Mouse (Mus musculus): ENCODE measurements around the gene Mbl1. TPM values are rescaled to one million over a fixed set of nuclear protein-coding genes. Genes with fewer than 3 reads are reported as not detected.

The Mbl1 gene
- polyA plus RNA-seq, 1 experiment = not detected

DNA sequence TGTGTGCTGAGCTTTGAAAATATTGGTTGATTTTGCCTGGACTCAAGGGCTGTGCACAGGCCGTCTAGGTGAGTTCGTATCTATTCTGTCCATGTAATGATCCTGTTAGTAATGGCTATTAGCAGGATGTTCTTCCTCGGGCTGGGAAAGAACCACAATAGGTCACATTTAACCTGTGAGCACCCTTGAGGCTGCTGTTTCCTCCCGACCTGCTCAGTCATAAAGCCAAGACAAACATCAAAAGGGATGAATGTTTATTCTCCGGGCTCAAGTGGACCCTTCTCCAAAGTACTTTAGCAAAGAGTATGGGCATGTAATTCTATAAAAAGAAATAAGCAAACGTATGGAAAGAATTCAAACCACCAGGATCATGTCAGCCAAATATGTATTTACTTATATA is 5.2 kb upstream of the Mbl1 start:
- DNase-seq (ENCODE audit: low read depth) = no peak

GRCm38 (mm10) chr14:41146922-41147321 is 4.3 kb upstream of the Mbl1 start:
- DNase-seq (ENCODE audit: low read depth) = no peak
- TF ChIP-seq POLR2A (IDR thresholded peaks at IDR 0.05; ENCODE audit: borderline replicate concordance, extremely low read depth, insufficient read depth, insufficient read length, poor library complexity, severe bottlenecking) (no peak), CTCF (IDR thresholded peaks at IDR 0.05; ENCODE audit: borderline replicate concordance, extremely low read depth, insufficient read depth, insufficient read length) (no peak)

More for the DNA sequence above, 5.2 kb upstream of the Mbl1 start:
- TF ChIP-seq POLR2A (IDR thresholded peaks at IDR 0.05; ENCODE audit: borderline replicate concordance, extremely low read depth, insufficient read depth, insufficient read length, poor library complexity, severe bottlenecking) = no peak
- no peak for TF ChIP-seq CTCF (IDR thresholded peaks at IDR 0.05; ENCODE audit: borderline replicate concordance, extremely low read depth, insufficient read depth, insufficient read length)

DNA sequence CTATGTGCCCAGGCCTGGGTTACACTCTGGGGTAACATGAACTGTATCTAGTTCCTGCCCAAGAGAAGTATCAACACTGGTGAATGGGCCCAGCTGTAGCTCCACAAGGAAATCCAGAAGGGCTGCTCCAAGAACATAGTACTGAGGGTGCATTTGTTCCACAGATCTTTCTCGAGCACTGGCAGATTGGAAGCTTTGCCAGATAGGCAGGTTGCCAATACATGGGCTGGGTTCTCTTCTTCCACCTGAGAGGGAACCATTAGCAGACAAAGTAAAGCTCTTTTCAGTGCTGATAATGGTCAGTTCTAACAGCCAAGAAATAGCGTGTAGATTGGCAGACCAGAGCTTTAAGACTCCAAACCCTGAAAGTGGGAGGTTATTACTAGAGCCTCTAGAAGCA is 3.9 kb upstream of the Mbl1 start:
- TF ChIP-seq CTCF (IDR thresholded peaks at IDR 0.05; ENCODE audit: borderline replicate concordance, extremely low read depth, insufficient read depth, insufficient read length) = no peak
- TF ChIP-seq POLR2A (IDR thresholded peaks at IDR 0.05; ENCODE audit: borderline replicate concordance, extremely low read depth, insufficient read depth, insufficient read length, poor library complexity, severe bottlenecking) = no peak
- DNase-seq (ENCODE audit: low read depth) = no peak

- no peak for DNase-seq (ENCODE audit: low read depth)
- TF ChIP-seq CTCF (IDR thresholded peaks at IDR 0.05; ENCODE audit: borderline replicate concordance, extremely low read depth, insufficient read depth, insufficient read length) = no peak
Observed at GRCm38 (mm10) chr14:41160076-41160475, 8.8 kb downstream of the Mbl1 start.

DNA sequence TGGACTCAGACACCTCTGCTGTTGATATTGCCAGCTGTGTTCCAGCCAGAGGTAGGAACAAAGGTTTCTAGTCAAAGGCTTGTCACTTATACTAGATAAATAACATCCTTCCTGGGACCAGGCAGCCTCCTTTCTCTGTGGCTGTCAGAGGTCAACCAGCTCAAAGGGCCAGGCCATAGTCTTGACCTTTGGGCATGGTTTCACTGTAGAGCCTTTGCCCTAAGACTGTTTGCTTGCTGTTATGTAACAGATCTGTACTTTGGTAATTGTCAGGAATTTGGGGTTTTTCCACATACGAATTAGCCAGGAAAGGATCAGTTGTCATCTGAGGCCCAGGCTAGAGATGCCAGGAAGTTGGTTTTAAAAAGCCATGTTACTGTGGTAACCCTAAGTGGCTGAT is 9.5 kb downstream of the Mbl1 start:
- TF ChIP-seq POLR2A (IDR thresholded peaks at IDR 0.05; ENCODE audit: borderline replicate concordance, extremely low read depth, insufficient read depth, insufficient read length, poor library complexity, severe bottlenecking) = no peak
- DNase-seq (ENCODE audit: low read depth) = no peak

- TF ChIP-seq CTCF (IDR thresholded peaks at IDR 0.05; ENCODE audit: borderline replicate concordance, extremely low read depth, insufficient read depth, insufficient read length) (peak; percentile 75), POLR2A (IDR thresholded peaks at IDR 0.05; ENCODE audit: borderline replicate concordance, extremely low read depth, insufficient read depth, insufficient read length, poor library complexity, severe bottlenecking) (no peak)
Observed at GRCm38 (mm10) chr14:41162663-41163062, 11.4 kb downstream of the Mbl1 start.

DNA sequence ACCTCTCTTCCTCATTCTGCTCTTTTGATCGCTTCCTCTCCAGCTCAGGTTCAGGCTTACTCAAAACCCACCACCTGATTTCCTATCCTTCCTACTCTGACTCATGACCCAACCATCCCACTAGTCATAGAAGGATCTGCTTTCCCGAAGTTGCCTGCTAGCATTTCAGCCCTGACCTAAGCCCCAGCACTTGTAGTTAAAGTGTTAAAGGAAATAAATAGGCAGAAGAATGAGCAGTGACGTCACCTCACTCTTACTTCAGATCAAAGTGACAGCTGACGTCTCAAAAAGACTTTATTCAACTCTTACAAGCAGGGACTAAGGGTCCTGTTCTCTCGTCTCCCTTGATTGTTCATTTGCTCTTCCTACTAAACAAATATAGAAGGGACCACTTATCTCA is 16.0 kb downstream of the Mbl1 start:
- no peak for DNase-seq (ENCODE audit: low read depth)
- no peak for TF ChIP-seq POLR2A (IDR thresholded peaks at IDR 0.05; ENCODE audit: borderline replicate concordance, extremely low read depth, insufficient read depth, insufficient read length, poor library complexity, severe bottlenecking)

More at GRCm38 (mm10) chr14:41162663-41163062, 11.4 kb downstream of the Mbl1 start:
- DNase-seq (ENCODE audit: low read depth) = peak; percentile 27

DNA sequence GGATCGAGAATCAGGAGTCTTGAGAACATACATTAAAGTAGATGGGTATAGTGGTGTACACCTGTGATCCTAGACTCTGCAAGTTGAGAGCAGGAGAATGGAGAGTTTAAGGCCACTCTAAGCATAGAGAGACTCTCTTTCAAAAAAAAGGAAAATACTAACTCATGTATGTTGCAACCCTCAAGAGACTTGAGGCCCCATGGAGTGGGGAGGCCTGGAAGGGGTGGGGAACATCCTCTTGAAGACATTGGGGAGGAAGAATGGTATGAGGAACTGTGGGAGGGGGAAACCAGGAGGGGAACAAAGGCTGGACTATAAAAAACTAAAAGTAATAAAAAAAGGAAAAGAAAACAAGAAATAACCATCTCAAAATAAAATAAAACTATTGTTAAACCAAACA is 17.3 kb downstream of the Mbl1 start:
- no peak for TF ChIP-seq POLR2A (IDR thresholded peaks at IDR 0.05; ENCODE audit: borderline replicate concordance, extremely low read depth, insufficient read depth, insufficient read length, poor library complexity, severe bottlenecking)
- TF ChIP-seq CTCF (IDR thresholded peaks at IDR 0.05; ENCODE audit: borderline replicate concordance, extremely low read depth, insufficient read depth, insufficient read length) = no peak
- DNase-seq (ENCODE audit: low read depth) = no peak

- TF ChIP-seq POLR2A (IDR thresholded peaks at IDR 0.05; ENCODE audit: borderline replicate concordance, extremely low read depth, insufficient read depth, insufficient read length, poor library complexity, severe bottlenecking) (no peak), CTCF (IDR thresholded peaks at IDR 0.05; ENCODE audit: borderline replicate concordance, extremely low read depth, insufficient read depth, insufficient read length) (no peak)
- no peak for DNase-seq (ENCODE audit: low read depth)
Observed at GRCm38 (mm10) chr14:41170514-41170913, 19.3 kb downstream of the Mbl1 start.

- no peak for DNase-seq (ENCODE audit: low read depth)
- no peak for TF ChIP-seq POLR2A (IDR thresholded peaks at IDR 0.05; ENCODE audit: borderline replicate concordance, extremely low read depth, insufficient read depth, insufficient read length, poor library complexity, severe bottlenecking)
- no peak for TF ChIP-seq CTCF (IDR thresholded peaks at IDR 0.05; ENCODE audit: borderline replicate concordance, extremely low read depth, insufficient read depth, insufficient read length)
Observed at GRCm38 (mm10) chr14:41174802-41175201, 23.5 kb downstream of the Mbl1 start.

DNA sequence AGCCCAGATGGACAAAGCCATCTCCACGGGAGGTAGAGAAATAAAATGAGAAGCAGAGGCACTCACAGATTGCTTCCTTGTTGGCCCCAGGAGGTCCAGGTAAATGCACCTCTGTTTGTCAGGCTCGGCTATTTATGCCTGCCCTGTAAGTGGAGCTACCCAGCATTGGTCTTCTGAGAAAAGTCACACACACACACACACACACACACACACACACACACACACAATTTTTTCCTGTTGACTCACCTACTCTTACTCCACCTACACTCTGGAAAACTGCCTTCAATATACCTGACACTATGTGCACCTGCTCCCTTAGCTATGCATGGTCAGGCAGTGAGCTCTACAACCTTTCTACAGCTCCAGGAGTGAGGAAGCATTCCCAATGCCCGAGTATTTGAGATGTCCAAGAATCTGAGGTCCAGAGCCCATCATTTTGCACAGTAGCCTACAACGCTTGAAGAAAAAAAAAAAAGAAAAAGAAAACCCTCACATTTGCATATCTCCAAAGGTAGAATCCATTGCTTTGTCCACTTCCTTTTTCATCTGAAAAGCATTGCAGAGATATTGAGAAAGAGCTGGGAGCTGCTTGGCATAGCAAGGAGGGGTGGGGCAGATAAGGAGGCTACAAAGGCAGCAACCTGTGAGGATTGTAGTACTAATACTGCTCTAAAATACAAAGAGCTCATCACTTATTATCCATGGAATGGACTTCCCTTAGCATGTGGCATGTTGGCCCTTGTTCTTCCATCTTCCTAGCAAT is 34.0 kb downstream of the Mbl1 start, which contains the start of gene Sftpd:
Gene Sftpd, minus strand, starts transcription at position 91 of the 763 bp plus-strand sequence.
- no peak for TF ChIP-seq POLR2A (IDR thresholded peaks at IDR 0.05; ENCODE audit: borderline replicate concordance, extremely low read depth, insufficient read depth, insufficient read length, poor library complexity, severe bottlenecking)
- TF ChIP-seq CTCF (IDR thresholded peaks at IDR 0.05; ENCODE audit: borderline replicate concordance, extremely low read depth, insufficient read depth, insufficient read length) = no peak
- no peak for DNase-seq (ENCODE audit: low read depth)

GRCm38 (mm10) chr14:41189496-41189895 is 38.2 kb downstream of the Mbl1 start:
- no peak for DNase-seq (ENCODE audit: low read depth)
- TF ChIP-seq POLR2A (IDR thresholded peaks at IDR 0.05; ENCODE audit: borderline replicate concordance, extremely low read depth, insufficient read depth, insufficient read length, poor library complexity, severe bottlenecking) (no peak), CTCF (IDR thresholded peaks at IDR 0.05; ENCODE audit: borderline replicate concordance, extremely low read depth, insufficient read depth, insufficient read length) (no peak)

All from brain, embryonic 14.5 days (tissue).